ENCODE assay signal across 14 mouse cellular contexts in the genomic region with DNA sequence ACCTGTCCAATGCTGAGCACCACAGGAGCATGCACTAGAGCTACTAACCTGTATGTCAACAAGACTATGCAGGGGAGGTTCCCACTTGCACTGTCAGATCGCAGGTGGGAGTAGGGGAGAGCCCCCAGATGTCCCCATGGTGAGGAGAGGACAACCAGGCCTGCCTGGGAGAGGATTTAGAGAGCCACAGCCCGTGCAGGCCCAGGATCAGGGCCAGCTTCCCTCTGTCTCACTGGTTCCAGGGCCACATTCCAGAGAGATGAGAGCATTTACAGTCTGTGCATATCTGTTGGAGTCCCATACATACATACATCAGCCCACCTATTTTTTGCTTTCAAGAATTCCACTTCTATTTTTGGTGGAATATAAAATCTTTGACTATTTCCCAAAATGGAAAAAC. TPM values are rescaled to one million over a fixed set of nuclear protein-coding genes. Genes with fewer than 3 reads are reported as not detected.
A peak's percentile ranks its signal among the peaks of the same experiment; 100 is the strongest.
DNase-seq lines count a peak whose midpoint lies in the region; ATAC-seq and TF ChIP-seq lines count a peak whose summit lies in the region.
"Had no signal": no experiment of that assay in that cellular context is flagged by ENCODE, and none has a peak within 500 bp of the region (broad histone marks: within the 10 kb centered on the region; RNA-seq: fewer than 3 reads in every experiment).

No protein-coding gene starts in this region.

- no peaks in the 10 kb centered on the region for H3K79me2 ChIP-seq in C2C12 (ENCODE audit: control insufficient read depth, insufficient read depth)

- no peak overlapping the region; the same call in 1 of the 2 replicates for H3K27ac ChIP-seq in heart, postnatal 0 days (ENCODE audit: low read depth)
- no peak overlapping the region for H3K27ac ChIP-seq in gastrocnemius, adult 2 months
- H3K27ac ChIP-seq: forebrain, embryonic 12.5 days; hindbrain, embryonic 12.5 days; midbrain, embryonic 15.5 days had no signal

- TF ChIP-seq EP300 in heart, postnatal 0 days (IDR thresholded peaks at IDR 0.05; ENCODE audit: low read depth), result no peak

- no peaks in the 10 kb centered on the region for H3K9me3 ChIP-seq in heart, postnatal 0 days (replicated peaks; ENCODE audit: control insufficient read depth, low read length)
- H3K9me3 ChIP-seq: forebrain, embryonic 12.5 days; hindbrain, embryonic 12.5 days; midbrain, embryonic 15.5 days had no signal

- H3ac ChIP-seq in C2C12 (ENCODE audit: control insufficient read depth, insufficient read length, low read depth), result peak overlapping the region; percentile 36

- intact Hi-C loops in heart, postnatal 10 days (cut with DNase I), result no loop called here
- intact Hi-C loops in gastrocnemius, adult 2 months (cut with DNase I), result no loop called here

- H3K27me3 ChIP-seq in heart, postnatal 0 days (ENCODE audit: control insufficient read depth, insufficient read depth, low read length), result no peaks in the 10 kb centered on the region
- no peaks in the 10 kb centered on the region for H3K27me3 ChIP-seq in C2C12 (ENCODE audit: control insufficient read depth, insufficient read depth, insufficient read length)
- H3K27me3 ChIP-seq: forebrain, embryonic 12.5 days; hindbrain, embryonic 12.5 days; midbrain, embryonic 15.5 days; Patski had no signal

- H3K9ac ChIP-seq in heart, postnatal 0 days (replicated peaks; ENCODE audit: low read depth, low read length), result no peak overlapping the region
- H3K9ac ChIP-seq: forebrain, embryonic 12.5 days; hindbrain, embryonic 12.5 days; midbrain, embryonic 15.5 days had no signal

- H3K36me3 ChIP-seq in heart, postnatal 0 days (replicated peaks; ENCODE audit: control insufficient read depth, insufficient read depth, low read length), result no peaks in the 10 kb centered on the region
- H3K36me3 ChIP-seq in C2C12 (ENCODE audit: control insufficient read depth, insufficient read depth), result no peaks in the 10 kb centered on the region
- H3K36me3 ChIP-seq: forebrain, embryonic 12.5 days; hindbrain, embryonic 12.5 days; midbrain, embryonic 15.5 days had no signal

- H3K4me3 ChIP-seq in heart, postnatal 0 days (ENCODE audit: low read depth, low read length), result no peak overlapping the region
- H3K4me3 ChIP-seq in C2C12 (ENCODE audit: insufficient read depth, poor library complexity, severe bottlenecking), result no peak overlapping the region
- no peak overlapping the region for H3K4me3 ChIP-seq in gastrocnemius, adult 2 months
- H3K4me3 ChIP-seq: forebrain, embryonic 12.5 days; hindbrain, embryonic 12.5 days; midbrain, embryonic 15.5 days had no signal

- WGBS in heart, postnatal 0 days, result 5% methylated on average over 2 of the region's 2 CpGs

- ATAC-seq in heart, postnatal 0 days (ENCODE audit: insufficient read depth, low read depth), result peak; percentile 64
- ATAC-seq: midbrain, embryonic 15.5 days; Patski had no signal

- TF ChIP-seq CTCF in heart, postnatal 0 days (IDR thresholded peaks at IDR 0.05; ENCODE audit: low read depth), result no peak
- TF ChIP-seq CTCF in C2C12 (IDR thresholded peaks at IDR 0.05; ENCODE audit: control insufficient read depth, insufficient read depth, insufficient read length), result no peak
- no peak for TF ChIP-seq CTCF in gastrocnemius, adult 2 months (IDR thresholded peaks at IDR 0.05)

- no peak overlapping the region for H3K4me2 ChIP-seq in heart, postnatal 0 days (ENCODE audit: low read depth, low read length)
- H3K4me2 ChIP-seq: forebrain, embryonic 12.5 days; hindbrain, embryonic 12.5 days; midbrain, embryonic 15.5 days had no signal

- H3K4me1 ChIP-seq in heart, postnatal 0 days (ENCODE audit: control insufficient read depth, insufficient read depth), result peaks cover 11% of the 10 kb centered on the region
- H3K4me1 ChIP-seq: forebrain, embryonic 12.5 days; hindbrain, embryonic 12.5 days; midbrain, embryonic 15.5 days had no signal

- H3K79me3 ChIP-seq in C2C12 (ENCODE audit: low read depth), result no peaks in the 10 kb centered on the region

- peak; percentile 41 to 44 for DNase-seq in cerebellum, postnatal 36 days
- no peak for DNase-seq in cerebellum, adult 11 months
- DNase-seq in heart, postnatal 0 days (ENCODE audit: low spot score), result no peak
- DNase-seq in heart, adult 18-20 months, result no peak
- peak; percentile 35 to 53 for DNase-seq in heart, postnatal 10 days
- DNase-seq in gastrocnemius, adult 2 months, result no peak
- DNase-seq: kidney, adult 18-20 months; kidney, postnatal 4 days; right cerebral cortex, postnatal 25 days had no signal

TF ChIP-seq in C2C12, 6 proteins besides CTCF, POLR2A, EP300 and RAD21:
- TF ChIP-seq USF1 (IDR thresholded peaks at IDR 0.05; ENCODE audit: low read depth) (no peak), MAX (IDR thresholded peaks at IDR 0.05) (no peak), MYOD1 (IDR thresholded peaks at IDR 0.05; ENCODE audit: control insufficient read depth, insufficient read length, low read depth) (no peak), CEBPB (IDR thresholded peaks at IDR 0.05; ENCODE audit: low read depth) (no peak), MYOG (IDR thresholded peaks at IDR 0.05; ENCODE audit: control insufficient read depth, extremely low read depth, insufficient read length) (no peak)

RNA-seq across cellular contexts. Expression of gene Adarb1, which starts 9.5 kb away (rescaled TPM):
- total RNA-seq in heart, postnatal 0 days (2014; rRNA removed; ENCODE audit: low replicate concordance), result 23.7 and 26.9 TPM in 2 replicates
- 7.8 and 8.5 TPM in 2 replicates for polyA plus RNA-seq in heart, postnatal 0 days (2015; fragmentation: Nextera tagmentation; extraction: Ambion mirVana)
- total RNA-seq in heart, adult 18-20 months (2021), result 10 to 100 TPM; 12.2 to 12.7 TPM
- 3.3 TPM for polyA plus RNA-seq in C2C12 (2012; fragmentation: generic; extraction: Trizol)
- 10 to 100 TPM; 19.4 to 27.4 TPM for total RNA-seq in heart, postnatal 10 days (2021)
- 1 to 10 TPM; 6.6 to 8.9 TPM for total RNA-seq in gastrocnemius, adult 2 months (2021)

Comparison
In these comparisons a context has a peak if more than half of its experiments do, and no peak if none do; other contexts are left out.
1. DNase-seq: peak in cerebellum, postnatal 36 days (2 of 2) and heart, postnatal 10 days (2 of 2); none in cerebellum, adult 11 months (single experiment), heart, postnatal 0 days (single experiment), heart, adult 18-20 months (0 of 2) and gastrocnemius, adult 2 months (single experiment).